In the genomic region with DNA sequence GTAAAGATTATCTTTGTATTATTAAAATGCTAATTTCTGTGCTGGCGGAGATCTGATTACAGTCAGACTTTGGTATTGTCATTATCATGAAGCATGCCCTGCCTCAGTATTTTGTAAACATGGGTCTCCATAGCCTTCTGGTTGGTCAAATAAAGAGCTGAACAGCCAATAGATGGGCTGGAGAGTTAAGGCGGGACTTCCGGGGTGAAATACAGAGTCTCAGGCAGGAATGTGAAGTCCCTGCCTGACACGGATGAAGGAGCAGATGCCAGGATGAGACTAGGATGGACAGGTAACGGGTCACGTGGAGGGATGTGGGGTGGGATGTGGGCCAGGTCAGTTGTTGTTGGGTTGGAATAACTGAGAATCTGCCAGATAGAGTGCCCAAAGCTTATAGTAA, we compare ENCODE assay signal across 8 mouse cellular contexts. TPM values are rescaled to one million over a fixed set of nuclear protein-coding genes. Genes with fewer than 3 reads are reported as not detected.
DNase-seq lines count a peak whose midpoint lies in the region; ATAC-seq lines count a peak whose summit lies in the region.

A gene (plus strand): TSS at position 211 of the 400 bp plus-strand sequence.

- no peaks in the 10 kb centered on the region for H3K9me3 ChIP-seq in forebrain, embryonic 15.5 days
- no peaks in the 10 kb centered on the region for H3K9me3 ChIP-seq in hindbrain, embryonic 12.5 days (replicated peaks)
- no peaks in the 10 kb centered on the region for H3K9me3 ChIP-seq in liver, embryonic 13.5 days (replicated peaks)

- no peak within 1 kb of the TSS for H3K27ac ChIP-seq in forebrain, embryonic 15.5 days (replicated peaks)
- H3K27ac ChIP-seq in hindbrain, embryonic 12.5 days: no peak within 1 kb of the TSS
- no peak within 1 kb of the TSS for H3K27ac ChIP-seq in liver, embryonic 13.5 days

- DNase-seq in kidney, adult 9 months: peak; percentile 68
- DNase-seq in kidney, adult 18-20 months: no peak
- peak; percentile 66 for DNase-seq in ZHBTc4 (ENCODE audit: low read depth, low spot score)
- DNase-seq in liver, embryonic 13.5 days: no peak
- DNase-seq in ovary, postnatal 14 days (ENCODE audit: low spot score): no peak
- DNase-seq in embryo, embryonic 9.5 days (ENCODE audit: extremely low spot score): no peak

- no peaks in the 10 kb centered on the region for H3K27me3 ChIP-seq in forebrain, embryonic 15.5 days
- no peaks in the 10 kb centered on the region for H3K27me3 ChIP-seq in hindbrain, embryonic 12.5 days
- H3K27me3 ChIP-seq in liver, embryonic 13.5 days: no peaks in the 10 kb centered on the region

- H3K9ac ChIP-seq in forebrain, embryonic 15.5 days (replicated peaks): no peak within 1 kb of the TSS
- no peak within 1 kb of the TSS for H3K9ac ChIP-seq in hindbrain, embryonic 12.5 days
- H3K9ac ChIP-seq in liver, embryonic 13.5 days: no peak within 1 kb of the TSS

- no peak for ATAC-seq in forebrain, embryonic 15.5 days (replicated peaks)
- ATAC-seq in hindbrain, embryonic 12.5 days (ENCODE audit: low FRiP score): no peak
- ATAC-seq in liver, embryonic 13.5 days (ENCODE audit: low read depth): no peak

- peaks cover 18% of the 10 kb centered on the region for H3K4me1 ChIP-seq in forebrain, embryonic 15.5 days
- H3K4me1 ChIP-seq in hindbrain, embryonic 12.5 days: peaks cover 16% of the 10 kb centered on the region
- peaks cover 40% of the 10 kb centered on the region for H3K4me1 ChIP-seq in liver, embryonic 13.5 days (replicated peaks)

- H3K4me2 ChIP-seq in forebrain, embryonic 15.5 days (replicated peaks): no peak within 1 kb of the TSS
- no peak within 1 kb of the TSS for H3K4me2 ChIP-seq in hindbrain, embryonic 12.5 days (replicated peaks)
- H3K4me2 ChIP-seq in liver, embryonic 13.5 days: no peak within 1 kb of the TSS

- 77% methylated on average over 6 of the region's 6 CpGs for WGBS in forebrain, embryonic 15.5 days
- WGBS in hindbrain, embryonic 12.5 days: 83% methylated on average over 6 of the region's 6 CpGs
- 81% methylated on average over 6 of the region's 6 CpGs for WGBS in liver, embryonic 13.5 days (ENCODE audit: insufficient replicate concordance)

- peaks cover 21% of the 10 kb centered on the region for H3K36me3 ChIP-seq in forebrain, embryonic 15.5 days
- H3K36me3 ChIP-seq in hindbrain, embryonic 12.5 days: peaks cover 23% of the 10 kb centered on the region
- H3K36me3 ChIP-seq in liver, embryonic 13.5 days: peaks cover 24% of the 10 kb centered on the region

- no peak within 1 kb of the TSS for H3K4me3 ChIP-seq in forebrain, embryonic 15.5 days
- H3K4me3 ChIP-seq in hindbrain, embryonic 12.5 days: no peak within 1 kb of the TSS
- no peak within 1 kb of the TSS for H3K4me3 ChIP-seq in liver, embryonic 13.5 days (replicated peaks)

RNA-seq across cellular contexts. Expression of the gene that starts here (rescaled TPM):
- 104 and 106 TPM in 2 replicates for polyA plus RNA-seq in forebrain, embryonic 15.5 days (2015; fragmentation: Nextera tagmentation; extraction: Ambion mirVana)
- polyA plus RNA-seq in hindbrain, embryonic 12.5 days (2016; fragmentation: Nextera tagmentation; extraction: Ambion mirVana): 106 and 110 TPM in 2 replicates
- polyA plus RNA-seq in liver, embryonic 13.5 days (2015; fragmentation: Nextera tagmentation; extraction: Ambion mirVana): 64.6 and 76.8 TPM in 2 replicates

Comparison
In these comparisons a context has a peak if more than half of its experiments do, and no peak if none do; other contexts are left out.
1. DNase-seq: peak in kidney, adult 9 months (single experiment) and ZHBTc4 (single experiment); none in kidney, adult 18-20 months (single experiment), liver, embryonic 13.5 days (single experiment), ovary, postnatal 14 days (single experiment) and embryo, embryonic 9.5 days (single experiment).